Mouse (Mus musculus) liver, embryonic 14.5 days (tissue): ENCODE results near the gene Abr.

Source experiments
- CTCF ChIP-seq: IDR thresholded peaks from 2 replicates; pipeline ENCODE4 v1.5.1; 2016; ENCODE audit warnings: antibody characterized with exemption, low read depth, control low read depth
- EP300 ChIP-seq: IDR thresholded peaks from 2 replicates; pipeline ENCODE4 v1.6.1; 2016; ENCODE audit warnings: antibody characterized with exemption, low read depth

GRCm38 (mm10) chr11:76586119-76586518 lies 36.0 kb downstream of the Abr start:
- TF ChIP-seq CTCF (no peak), EP300 (no peak)
